Mouse (Mus musculus) bone marrow macrophage, adult 2 months (primary cell): Measurements from ENCODE around the gene Ksr1. TPM values are rescaled to one million over a fixed set of nuclear protein-coding genes. Genes with fewer than 3 reads are reported as not detected.
A peak's percentile ranks its signal among the peaks of the same experiment; 100 is the strongest.

Experiments used
- H3K27ac ChIP-seq: 2 replicates; pipeline ENCODE4 v1.5.1; 2012; ENCODE audit warnings: low read depth, low read length; ENCODE audit not compliant: insufficient read depth
- H3K4me1 ChIP-seq: 2 replicates; pipeline ENCODE4 v1.6.1; 2012; ENCODE audit warnings: low read length; ENCODE audit not compliant: control insufficient read depth, insufficient read depth
- H3K4me3 ChIP-seq: 2 replicates; pipeline ENCODE4 v1.5.1; 2012; ENCODE audit warnings: mild to moderate bottlenecking, low read length, moderate library complexity; ENCODE audit not compliant: insufficient read depth
- CTCF ChIP-seq: IDR thresholded peaks from 2 replicates; pipeline ENCODE4 v1.5.1; 2012; ENCODE audit warnings: low read depth, mild to moderate bottlenecking, low read length, moderate library complexity
- POLR2A ChIP-seq: IDR thresholded peaks from 2 replicates; pipeline ENCODE4 v1.6.1; 2012; ENCODE audit warnings: mild to moderate bottlenecking, low read depth, low read length, borderline replicate concordance
- polyA plus RNA-seq: library from polyadenylated mRNA; stranded (reverse); fragments of >200 nt; gene quantifications from 2 replicates; pipeline ENCODE4 v1.2.4, GENCODE M21; 2012; ENCODE audit not compliant: missing spikeins, insufficient read depth, insufficient read length

Ksr1 gene
- polyA plus RNA-seq, 1 experiment, result 6.0 TPM

DNA sequence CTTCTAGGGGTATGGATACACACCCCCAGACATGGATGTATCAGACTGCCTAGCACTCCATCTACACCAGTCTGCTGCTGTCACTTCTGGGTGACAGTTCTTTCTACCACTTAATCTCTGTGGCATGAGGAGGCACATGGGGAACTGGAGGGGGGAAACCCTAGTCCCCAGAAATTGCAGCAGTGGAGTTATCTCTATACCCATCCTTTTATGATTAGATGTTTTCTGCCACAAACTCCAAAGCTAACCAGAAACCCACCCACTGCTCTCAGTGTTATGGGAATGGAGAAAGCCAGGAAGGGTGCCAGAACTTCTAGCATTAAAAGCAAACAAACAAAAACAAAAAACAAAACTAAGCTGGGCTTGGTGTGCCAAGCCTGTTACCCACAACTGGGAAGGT is 92.8 kb downstream of the Ksr1 start:
- Histone ChIP-seq H3K4me1 (no peaks in the 10 kb centered on the region), H3K27ac (no peak overlapping the region), H3K4me3 (no peak overlapping the region)
- TF ChIP-seq POLR2A (no peak), CTCF (no peak)

DNA sequence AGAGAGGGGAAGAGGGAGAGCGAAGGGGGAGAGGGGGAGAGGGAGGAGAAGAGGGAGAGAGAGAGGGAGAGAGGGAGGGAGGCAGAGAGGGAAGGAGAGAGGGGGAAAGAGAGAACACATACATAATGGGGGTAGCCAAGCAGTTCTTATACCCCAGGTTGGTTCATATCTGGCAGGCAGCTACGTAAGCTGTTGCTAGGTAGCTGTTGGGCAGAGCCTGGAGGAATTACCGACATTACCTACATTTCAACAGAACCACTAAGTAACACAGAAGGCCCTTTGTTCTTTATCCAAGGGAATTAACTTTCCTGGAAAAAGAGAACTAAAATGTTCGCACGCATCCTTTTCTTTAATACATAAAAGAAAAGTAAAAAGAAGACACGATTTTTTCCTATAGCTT is 93.4 kb downstream of the Ksr1 start:
- Histone ChIP-seq H3K4me3 (no peak overlapping the region), H3K4me1 (no peaks in the 10 kb centered on the region), H3K27ac (no peak overlapping the region)
- TF ChIP-seq CTCF (no peak), POLR2A (no peak)

DNA sequence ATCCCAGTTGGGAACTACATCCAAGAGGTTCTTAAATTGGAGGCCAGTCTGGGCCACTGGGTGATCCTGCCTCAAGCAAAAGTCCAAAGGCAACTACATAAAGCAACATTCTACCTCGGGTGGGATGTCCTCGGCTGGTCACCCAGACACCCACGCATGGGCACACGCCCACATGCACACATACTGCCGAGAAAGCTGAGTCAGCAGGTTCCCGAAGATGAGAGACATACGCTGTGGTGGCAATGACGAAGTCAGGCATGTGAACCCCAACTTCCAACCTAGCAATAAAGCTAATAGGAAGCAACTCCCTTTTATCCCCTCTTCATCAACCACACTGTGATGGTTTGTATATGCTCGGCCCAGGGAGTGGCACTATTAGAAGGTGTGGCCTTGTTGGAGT is 94.7 kb downstream of the Ksr1 start:
- no peak overlapping the region for H3K27ac ChIP-seq
- no peak overlapping the region for H3K4me3 ChIP-seq
- no peaks in the 10 kb centered on the region for H3K4me1 ChIP-seq
- TF ChIP-seq POLR2A, result no peak
- TF ChIP-seq CTCF, result no peak

DNA sequence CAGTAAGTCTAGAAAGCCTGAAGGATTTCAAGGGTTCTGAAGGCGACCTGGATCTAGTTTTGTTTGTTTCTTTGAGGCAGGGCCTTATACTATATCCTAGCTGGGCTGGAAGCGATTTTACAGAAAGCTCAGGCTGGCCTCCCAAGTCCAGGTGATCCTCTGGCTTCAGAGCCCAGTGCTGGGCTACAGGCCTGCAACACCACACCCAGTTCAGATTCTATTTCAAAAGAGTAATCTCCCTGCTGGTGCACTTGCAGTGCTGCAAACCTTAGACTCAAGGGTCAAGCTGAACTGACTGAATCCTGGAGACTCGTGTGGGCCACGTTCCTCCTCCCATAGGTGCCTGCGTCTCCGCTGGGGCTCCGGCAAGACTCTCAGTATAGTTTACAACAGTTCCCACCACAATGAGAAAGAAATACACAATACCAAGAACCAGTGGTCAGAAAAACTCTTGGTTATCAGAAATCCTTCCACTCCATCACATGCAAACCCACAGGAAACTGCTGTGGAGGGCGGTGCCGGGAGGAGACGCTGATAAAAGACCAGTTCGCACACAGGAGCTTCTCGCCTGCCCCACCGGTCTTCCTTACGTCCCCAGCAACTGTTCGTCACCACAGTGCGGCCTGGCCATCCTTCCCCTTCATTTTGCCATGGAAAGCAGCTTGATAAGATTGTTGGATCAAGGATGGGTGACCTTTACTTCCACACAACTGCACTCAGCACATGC is 95.3 kb downstream of the Ksr1 start:
- H3K27ac ChIP-seq, result no peak overlapping the region
- H3K4me3 ChIP-seq, result no peak overlapping the region
- no peaks in the 10 kb centered on the region for H3K4me1 ChIP-seq
- TF ChIP-seq CTCF (no peak), POLR2A (no peak)

DNA sequence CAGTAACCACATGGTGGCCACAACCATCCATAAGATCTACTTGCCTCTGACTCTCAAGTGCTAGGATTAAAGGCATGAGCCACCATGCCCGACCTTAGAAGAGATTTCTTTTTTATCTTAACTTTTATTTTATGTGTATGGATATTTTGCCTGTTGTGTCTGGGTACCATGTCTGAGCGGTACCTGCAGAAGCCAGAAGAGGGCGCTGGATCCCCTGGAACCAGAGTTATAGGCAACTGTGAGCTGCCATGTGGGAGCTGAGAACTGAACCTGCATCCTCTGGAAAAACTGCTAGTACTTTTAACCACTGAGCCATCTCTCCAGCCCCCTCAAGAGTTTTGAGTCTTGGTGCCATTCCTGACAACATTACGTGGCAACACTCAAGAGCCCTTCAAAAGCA is 97.3 kb downstream of the Ksr1 start:
- no peak overlapping the region for H3K4me3 ChIP-seq
- H3K27ac ChIP-seq, result no peak overlapping the region
- H3K4me1 ChIP-seq, result peaks cover 9% of the 10 kb centered on the region; the same call in 1 of the 2 replicates
- TF ChIP-seq CTCF, result 0 out of 2 replicates have a peak, but pooled peaks have one; percentile 33
- TF ChIP-seq POLR2A, result no peak

DNA sequence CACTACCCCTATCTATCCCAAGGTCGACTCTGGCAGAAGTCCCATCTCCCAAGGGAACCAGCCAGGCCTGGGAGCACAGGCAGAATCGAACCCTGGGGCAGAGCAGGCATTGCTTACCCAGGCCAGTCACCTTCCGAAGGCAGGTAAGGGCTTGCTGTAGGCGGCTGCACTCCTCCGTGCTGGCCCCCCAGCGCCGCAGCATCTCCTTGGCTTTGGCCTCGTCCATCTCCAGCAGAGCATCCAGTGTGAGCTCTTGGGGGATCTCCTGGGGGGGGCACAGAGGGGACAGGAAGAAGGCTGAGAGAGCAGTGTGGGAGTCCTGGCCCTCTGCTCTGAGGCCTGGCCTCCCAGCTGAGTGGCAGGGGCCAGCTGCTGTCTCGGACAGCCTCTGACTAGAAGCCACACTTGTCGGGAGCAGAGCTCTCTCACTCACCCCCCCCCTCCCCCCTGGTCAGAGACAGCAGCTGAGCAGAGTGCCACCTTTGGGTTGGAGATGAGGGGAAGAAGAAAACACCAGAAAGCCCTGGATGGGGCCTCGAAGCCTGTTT is 99.0 kb downstream of the Ksr1 start:
- TF ChIP-seq CTCF (no peak), POLR2A (no peak)
- no peak overlapping the region for H3K27ac ChIP-seq
- peaks cover 9% of the 10 kb centered on the region; the same call in 1 of the 2 replicates for H3K4me1 ChIP-seq
- H3K4me3 ChIP-seq, result no peak overlapping the region

DNA sequence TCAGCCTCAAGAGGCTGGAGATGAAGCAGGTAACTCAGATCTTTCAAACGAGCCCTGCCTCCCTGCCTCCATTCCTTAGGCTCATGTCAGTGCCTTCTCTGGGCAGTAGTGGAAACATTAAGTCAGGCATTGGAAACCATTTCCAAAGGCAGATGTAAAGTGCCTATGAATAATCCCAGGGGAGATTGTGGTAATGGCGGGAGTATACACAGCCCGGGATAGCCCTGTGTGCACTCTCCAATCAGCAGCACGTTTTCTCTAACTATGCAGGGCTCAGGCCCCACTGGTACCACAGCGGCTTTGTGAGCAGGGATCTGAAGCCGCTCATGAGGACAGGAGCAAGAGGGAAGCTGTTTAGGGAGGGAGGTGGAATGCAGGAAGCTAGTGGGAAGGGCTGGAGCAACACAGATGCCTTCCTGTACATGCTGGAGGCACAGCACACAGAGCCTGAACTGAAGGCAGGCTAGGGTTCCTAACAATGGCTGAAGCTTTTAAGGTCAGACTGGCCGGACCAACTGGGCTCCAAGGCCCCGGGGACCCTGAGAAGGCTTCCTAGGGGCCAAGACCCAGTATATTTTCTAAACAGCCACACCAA is 99.5 kb downstream of the Ksr1 start:
- peaks cover 9% of the 10 kb centered on the region; the same call in 1 of the 2 replicates for H3K4me1 ChIP-seq
- no peak overlapping the region for H3K27ac ChIP-seq
- H3K4me3 ChIP-seq, result no peak overlapping the region
- TF ChIP-seq CTCF (no peak), POLR2A (no peak)

DNA sequence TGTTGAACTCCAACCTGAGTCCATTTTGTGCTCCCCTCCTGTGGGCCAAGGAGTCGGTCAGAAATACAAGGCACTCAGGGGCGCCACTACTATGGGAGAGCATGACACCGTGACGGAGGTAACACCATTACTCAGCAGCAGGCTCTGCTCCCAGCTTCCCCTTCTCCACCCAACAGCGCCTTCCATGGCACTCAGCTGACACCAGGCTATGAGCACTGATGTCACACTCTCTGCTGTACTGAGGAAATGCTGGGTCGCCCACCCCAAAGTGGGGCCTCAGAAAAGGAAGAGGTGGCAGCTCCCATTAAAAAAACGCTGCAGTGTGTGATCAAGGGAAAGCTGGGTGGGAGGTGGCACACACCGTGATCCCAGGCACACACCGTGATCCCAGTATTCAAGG is 101.0 kb downstream of the Ksr1 start:
- peaks cover 9% of the 10 kb centered on the region; the same call in 1 of the 2 replicates for H3K4me1 ChIP-seq
- no peak for TF ChIP-seq CTCF
- no peak for TF ChIP-seq POLR2A
- no peak overlapping the region for H3K4me3 ChIP-seq
- H3K27ac ChIP-seq, result no peak overlapping the region

DNA sequence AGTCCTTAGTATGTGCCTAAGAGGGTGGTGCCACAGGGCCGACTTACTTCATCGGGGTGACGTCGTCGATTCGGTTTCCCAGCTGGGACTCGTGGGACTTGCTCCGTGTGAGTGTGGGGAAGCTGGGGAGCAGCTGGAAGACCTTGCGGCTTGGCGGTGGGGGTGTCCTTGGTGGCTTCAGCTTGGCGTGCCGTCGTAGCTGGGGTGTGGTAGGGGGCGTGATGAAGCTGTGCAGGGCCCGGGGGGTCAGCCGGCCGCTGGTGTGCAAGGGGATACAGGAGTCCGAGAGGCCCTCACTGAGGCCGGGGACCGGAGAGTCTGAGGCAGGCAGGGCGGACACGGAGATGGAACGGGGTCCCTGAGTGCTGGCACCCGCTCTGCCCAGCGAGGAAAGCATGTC is 101.4 kb downstream of the Ksr1 start:
- Histone ChIP-seq H3K27ac (no peak overlapping the region), H3K4me1 (peaks cover 9% of the 10 kb centered on the region; the same call in 1 of the 2 replicates), H3K4me3 (no peak overlapping the region)
- TF ChIP-seq POLR2A (no peak), CTCF (no peak)

DNA sequence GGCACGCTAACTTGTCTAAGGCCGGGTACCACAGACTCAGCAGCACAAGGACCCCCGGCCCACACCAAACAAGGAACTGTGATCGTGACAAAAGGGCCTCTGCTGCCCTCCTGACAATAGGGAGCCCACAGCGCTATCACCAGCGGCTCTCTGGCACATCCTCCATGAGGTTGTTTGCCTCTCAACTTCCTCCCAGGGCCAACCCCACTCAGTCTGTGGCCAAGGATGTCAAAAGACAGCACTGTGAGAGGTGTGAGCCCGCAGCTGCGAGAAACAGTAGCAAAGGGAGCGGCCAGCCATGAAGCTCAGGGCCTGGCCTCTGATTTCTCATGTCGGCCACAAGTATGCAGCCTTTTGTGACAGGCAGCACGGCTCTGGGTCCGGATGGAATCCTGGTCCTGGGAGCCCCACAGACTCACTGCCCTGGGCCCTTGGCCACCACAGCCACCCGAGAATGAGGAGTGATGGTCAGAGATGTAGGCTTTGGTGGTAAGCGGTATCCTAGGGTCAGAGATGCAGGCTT is 104.2 kb downstream of the Ksr1 start:
- Histone ChIP-seq H3K27ac (no peak overlapping the region), H3K4me3 (no peak overlapping the region), H3K4me1 (peaks cover 9% of the 10 kb centered on the region; the same call in 1 of the 2 replicates)
- TF ChIP-seq CTCF, result no peak
- TF ChIP-seq POLR2A, result no peak
